Mouse (Mus musculus) granulocyte monocyte progenitor cell, adult 5-6 weeks (primary cell): ENCODE results near the gene Slc27a4. TPM values are rescaled to one million over a fixed set of nuclear protein-coding genes. Genes with fewer than 3 reads are reported as not detected.
A peak's percentile ranks its signal among the peaks of the same experiment; 100 is the strongest.

Experiments
- ATAC-seq: replicated peaks from 2 replicates; pipeline ENCODE4 v1.8.0; 2016; ENCODE audit warnings: mild to moderate bottlenecking, moderate TSS enrichment, inconsistent platforms; ENCODE audit not compliant: poor library complexity, severe bottlenecking
- total RNA-seq, 2 experiments: library from RNA; stranded (forward) in 1 of 2; stranded (reverse) in 1 of 2; fragments of 200-712, 200-1000 nt in 1 of 2; fragments of >200 nt in 1 of 2; fragmentation: Nextera tagmentation in 1 of 2; gene quantifications; 2 replicates each; pipeline ENCODE4 v1.2.3; 2014 to 2017

Gene Slc27a4
- total RNA-seq, 2 experiments from 2014 or later = 6.6 to 6.8 TPM

DNA sequence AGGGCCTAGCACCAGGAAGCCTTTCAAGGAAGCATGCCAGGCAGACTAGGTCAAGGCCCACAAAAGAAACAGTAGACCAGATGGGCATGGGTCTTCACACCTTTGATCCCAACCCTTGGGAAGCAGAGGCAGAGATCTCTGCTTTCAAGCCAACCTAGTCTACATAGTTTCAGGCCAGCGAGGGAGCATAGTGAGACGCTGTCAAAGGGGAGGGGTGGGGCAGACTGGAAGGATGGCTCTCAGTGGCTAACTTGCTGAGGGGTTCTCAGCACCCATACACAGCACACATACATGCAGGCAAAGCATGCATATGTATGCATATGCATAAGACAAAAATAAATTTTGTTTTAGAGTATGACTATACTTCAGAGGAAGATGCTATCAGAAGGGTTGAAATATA, 16.9 kb downstream of the Slc27a4 start:
- no peak for ATAC-seq

DNA sequence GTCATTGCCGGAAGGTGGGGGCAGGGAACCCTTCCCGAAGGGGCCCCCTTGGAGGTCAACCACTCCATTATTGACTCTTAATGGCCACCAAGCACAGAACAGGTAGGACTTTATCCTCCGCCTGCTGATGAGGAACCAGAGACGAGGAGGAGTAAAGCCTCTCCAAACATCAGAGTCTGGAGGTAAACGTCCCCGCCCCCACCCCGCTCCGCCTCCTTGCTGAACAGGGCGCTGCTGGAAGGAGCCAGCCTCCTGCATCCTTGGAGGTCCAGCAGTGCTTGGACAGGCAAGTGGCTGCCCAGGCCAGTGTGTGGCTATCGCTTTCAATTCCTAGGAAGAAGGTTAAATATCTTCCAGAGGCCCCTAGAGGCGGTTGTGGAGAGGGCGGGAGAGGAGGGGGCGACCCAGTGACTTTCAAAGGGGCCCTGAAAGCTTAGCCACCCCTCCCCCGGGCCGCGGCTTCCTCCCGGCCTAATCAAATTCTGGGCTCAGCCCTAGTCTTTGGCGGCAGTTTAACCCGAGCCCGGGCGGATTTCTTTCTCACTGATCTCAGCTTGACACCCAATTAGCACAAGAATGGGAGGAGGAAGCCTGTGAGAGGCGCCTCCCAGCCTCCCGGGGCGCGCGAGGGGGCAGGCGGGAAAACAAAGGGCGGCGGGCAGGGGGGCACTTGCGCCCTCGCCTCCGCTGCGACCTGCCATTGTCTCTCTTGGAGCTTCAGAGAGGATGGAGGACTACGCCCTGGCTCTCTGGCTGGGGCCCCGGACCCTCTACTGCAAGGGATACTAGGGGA, 17.8 kb downstream of the Slc27a4 start, which contains the start of gene Urm1:
Gene Urm1 (plus strand): TSS at position 51 of the 793 bp plus-strand sequence.
- ATAC-seq = peak; percentile 68

DNA sequence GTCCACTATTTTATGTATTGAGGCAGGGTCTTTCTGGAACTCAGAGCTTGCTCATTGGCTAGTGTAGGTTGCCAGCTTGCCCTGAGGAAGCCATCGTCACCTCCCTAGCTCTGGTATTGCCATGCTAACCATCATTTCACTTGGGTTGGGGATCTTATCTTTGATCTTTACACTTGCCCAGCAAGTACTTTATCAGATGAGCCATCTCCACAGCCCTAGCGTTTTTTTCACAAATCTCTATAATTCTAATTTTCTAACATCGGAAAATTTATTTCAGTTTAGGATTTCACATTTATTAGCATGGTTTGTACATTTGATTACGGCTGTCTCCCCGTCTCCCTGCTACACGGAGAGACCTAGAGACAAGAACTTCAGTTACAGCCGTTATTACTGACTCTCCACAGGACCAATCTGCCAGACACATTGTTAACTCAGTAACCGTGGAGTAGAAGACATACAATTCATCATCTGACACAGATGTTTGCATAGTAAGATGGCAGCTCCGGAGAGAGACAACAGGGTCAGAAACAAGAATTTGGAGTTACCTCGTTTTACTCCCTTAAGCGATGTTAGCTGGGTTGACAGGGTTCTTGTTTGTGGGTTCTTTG, 24.0 kb downstream of the Slc27a4 start:
- peak; percentile 2; the same call in 1 of the 2 replicates for ATAC-seq

DNA sequence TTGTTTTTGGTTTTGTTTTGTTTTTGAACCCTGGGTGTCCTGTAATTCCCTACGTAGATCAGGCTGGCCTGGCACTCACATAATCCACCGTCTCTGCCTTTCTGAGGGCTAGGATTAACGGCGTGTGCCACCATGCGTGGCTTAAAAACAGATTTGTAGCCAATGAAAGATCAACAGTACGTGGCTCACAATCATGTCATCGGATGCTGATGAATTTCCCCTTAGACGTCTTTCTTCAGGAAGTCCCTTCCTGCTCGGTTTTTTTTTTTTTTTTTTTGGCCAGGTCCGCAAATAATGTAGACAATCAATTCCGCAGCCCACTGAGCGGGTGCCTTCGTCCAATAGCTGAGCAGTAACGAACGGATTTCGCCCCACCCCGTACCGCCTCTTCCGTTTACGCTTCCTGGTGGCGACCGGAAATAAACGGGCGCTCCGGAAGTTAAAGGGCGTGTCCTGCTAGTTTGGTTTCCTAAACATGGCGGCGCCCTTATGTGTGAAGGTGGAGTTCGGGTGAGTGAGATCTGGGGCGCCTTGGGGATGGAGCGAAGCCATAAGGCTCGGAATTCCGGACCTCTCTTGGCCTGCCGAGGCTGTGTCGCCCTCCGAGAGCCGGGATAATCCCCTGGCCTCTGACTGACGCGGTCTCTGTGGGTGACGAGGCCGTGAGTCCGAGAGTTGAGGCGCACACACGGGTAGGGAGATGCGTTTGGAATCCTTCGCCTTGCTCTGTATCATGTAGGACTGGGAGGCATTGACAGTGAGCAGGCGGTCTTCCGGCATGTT, 24.7 kb downstream of the Slc27a4 start:
- ATAC-seq = peak; percentile 94

DNA sequence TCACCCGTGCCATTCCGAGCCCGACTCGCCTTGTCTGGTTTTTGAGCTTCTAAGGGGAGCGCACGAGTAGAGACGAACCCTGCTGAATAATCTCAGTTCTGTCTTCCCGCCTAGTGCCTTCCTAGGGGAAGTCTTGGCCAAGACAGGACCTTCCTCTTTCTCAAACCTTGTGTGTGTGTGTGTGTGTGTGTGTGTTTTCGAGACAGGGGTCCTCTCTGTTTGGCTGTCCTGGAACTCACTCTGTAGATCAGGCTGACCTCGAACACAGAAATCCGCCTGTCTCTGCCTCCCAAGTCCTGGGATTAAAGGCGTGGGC, 25.2 kb downstream of the Slc27a4 start:
- peak; percentile 72 for ATAC-seq

DNA sequence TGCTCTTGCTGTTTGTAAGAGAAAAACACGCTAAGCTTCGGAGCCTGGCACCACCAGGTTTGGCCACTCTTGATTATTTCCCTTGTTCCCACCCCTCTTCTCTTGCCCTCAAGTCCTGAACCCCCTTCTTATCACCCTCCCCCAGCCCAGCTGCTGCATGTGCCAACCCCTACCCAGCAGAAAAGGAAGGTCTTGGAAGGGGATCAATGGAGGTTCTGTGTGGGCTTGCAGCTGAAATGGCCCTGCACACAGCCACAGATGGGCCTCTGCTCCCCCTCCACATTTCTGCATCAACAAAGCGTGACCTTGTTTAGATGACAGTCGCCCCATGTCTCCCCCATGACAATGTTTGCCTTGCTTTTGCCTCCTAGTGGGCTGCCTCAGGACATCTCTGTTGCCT, 28.7 kb downstream of the Slc27a4 start:
- no peak for ATAC-seq

DNA sequence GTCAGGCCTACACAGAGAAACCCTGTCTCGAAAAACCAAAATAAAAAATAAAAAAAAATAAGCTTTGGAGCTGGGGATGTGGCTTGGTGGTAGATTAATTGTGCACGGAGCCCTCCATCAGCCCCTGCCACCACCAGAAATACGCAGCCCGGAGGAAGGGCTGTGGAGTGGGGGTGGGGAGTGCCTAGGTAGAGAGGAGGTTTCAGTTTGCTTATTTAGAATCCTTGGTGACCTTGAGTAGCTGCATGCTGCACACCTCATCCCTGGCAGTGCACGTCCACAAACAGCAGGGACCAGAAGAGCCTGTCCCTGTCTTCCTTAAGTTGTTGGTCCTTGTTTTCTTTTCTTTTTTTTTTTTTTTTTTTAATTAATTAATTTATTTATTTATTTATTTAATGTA, 31.4 kb downstream of the Slc27a4 start:
- ATAC-seq = no peak

DNA sequence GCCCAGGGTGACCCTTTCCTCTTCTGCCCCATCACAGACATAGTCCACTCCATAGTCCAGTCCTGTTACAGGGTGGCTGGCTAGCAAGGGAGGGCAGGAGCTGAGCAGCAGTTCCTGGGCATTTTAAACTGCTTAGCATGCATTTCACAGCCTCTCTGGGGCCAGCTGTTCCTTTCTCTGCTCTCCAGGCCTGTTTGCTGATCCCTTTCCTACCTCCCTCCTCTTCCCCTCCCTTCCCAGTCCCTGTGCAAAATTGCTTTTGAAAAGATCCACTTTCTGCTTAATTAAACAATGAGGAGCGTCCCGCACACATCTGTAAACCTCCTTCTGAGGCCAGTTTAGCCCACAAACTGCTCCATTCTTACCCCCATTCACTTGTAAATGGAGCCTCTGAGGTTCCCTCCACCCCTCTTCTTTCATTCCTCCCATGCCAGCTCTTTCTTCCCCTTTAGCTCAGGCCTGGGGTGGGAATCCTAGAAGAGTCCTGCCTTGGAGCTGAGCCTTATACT, 33.0 kb downstream of the Slc27a4 start:
- no peak for ATAC-seq

DNA sequence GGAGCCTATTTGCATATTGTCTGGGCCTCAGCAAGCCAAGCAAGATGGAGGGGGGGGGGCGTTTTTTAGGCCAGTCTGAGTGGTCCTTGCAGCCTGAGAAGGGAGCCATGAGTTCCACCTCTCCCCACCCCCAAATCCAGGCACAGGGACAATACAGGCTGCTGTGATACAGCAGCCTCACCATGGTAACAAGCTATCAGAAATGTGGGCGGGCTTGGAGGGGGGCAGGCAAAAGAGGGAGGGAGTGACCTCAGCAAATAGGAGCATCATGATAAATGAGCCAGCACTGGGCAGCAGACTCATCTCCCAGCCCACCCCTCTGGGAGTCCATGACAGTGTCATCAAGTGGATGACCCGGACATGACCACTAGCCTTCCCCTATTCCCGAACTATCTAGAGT, 37.0 kb downstream of the Slc27a4 start:
- no peak for ATAC-seq

DNA sequence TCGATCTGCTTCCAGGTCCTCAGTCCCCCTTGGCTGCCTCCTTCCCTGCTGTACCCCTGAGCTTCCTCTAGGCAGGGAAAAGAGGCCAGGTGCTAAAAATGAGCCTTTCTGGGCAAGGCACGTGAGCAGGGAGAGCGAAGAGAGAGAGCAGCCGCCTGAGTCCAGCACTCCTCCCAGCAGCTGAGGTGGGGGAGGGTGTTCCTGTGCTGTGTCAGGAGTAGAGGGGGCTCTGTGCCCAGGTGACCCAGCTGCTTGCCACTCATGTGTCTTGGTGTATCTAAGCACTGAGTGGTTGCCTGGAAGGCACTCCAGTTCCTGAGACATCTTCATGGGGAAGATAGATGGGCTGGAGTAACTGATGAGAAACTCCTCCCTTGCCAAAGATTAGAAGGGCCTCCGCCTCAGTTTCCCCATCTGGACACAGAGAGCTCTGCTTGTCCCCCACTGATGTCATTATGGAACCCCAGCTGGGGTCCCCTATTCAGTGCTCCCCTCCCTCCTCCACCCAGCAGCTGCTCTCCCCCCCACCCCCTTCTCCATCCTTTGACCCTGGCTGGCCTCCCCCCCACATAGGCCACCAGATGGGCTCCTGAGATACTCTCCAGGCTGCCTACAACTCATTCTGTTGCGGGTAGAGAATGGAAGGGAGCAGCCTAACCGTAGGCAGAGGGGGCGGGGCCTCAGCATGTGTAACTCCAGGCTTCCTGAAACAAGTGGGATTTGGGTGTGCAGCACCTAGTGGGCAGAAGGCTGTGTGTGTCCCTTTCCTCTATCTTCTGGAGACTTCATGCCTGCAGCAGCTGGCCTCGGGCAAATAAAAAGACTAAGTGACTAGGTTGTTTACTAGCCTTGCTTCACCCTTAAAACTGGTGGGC, 41.0 kb downstream of the Slc27a4 start:
- no peak for ATAC-seq

DNA sequence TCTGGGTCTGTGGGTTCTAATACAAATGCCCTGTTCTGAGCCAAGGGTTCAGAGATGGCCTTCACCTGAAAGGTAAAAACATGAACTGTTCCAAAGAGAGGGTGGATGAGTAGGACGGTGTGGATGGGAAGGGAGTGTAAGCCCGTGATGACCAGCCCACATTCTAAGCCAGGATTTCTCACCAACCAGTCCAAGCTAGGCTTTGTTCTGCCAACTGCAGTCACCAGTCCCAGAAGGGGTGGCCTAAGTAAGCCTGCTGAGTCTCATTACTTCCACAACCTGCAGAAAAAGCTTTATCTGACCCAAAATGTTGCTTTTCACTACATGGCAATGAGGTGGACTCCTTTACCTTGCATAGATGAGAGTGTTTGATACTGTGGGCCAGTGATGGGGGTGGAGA, 41.7 kb downstream of the Slc27a4 start:
- no peak for ATAC-seq

DNA sequence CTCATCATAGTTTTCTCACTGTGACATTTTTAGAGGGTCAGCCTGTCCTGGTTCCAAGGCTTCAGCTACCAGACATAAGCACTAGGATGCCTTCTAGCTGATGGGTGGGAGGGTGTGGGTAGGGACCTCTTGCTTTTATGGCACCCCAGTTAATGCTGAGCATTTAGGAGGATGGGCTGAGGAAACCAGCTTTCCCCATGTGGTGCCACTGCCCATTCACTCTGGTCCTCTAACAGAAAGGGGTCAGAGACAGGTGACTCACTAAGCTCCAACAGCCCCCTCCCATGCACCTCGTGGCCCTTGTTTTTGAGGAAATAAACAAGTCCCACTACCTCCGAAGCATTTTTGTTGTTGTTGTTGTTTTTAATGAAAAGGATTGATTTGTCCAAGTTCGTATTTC, 42.2 kb downstream of the Slc27a4 start:
- ATAC-seq = no peak

DNA sequence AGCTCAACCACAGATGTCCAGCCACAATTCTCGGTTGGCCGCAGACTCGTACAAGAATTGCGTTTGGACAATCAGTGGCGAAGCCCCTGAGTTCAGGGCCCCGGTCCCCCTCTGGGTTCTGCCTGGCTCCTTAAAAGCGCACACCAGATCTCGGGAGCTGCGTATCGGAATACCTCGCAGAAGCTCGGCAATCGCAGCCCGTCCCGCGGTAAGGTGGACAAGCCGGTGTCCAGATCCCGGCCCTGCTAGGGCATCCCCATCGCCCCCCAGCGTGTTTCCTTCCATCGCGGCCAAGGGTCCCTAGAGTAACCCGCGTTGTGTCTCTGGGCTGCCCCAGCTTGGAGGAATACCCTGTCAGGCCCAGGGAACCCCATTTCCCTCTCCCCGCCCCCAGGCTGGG, 43.2 kb downstream of the Slc27a4 start:
- no peak for ATAC-seq

DNA sequence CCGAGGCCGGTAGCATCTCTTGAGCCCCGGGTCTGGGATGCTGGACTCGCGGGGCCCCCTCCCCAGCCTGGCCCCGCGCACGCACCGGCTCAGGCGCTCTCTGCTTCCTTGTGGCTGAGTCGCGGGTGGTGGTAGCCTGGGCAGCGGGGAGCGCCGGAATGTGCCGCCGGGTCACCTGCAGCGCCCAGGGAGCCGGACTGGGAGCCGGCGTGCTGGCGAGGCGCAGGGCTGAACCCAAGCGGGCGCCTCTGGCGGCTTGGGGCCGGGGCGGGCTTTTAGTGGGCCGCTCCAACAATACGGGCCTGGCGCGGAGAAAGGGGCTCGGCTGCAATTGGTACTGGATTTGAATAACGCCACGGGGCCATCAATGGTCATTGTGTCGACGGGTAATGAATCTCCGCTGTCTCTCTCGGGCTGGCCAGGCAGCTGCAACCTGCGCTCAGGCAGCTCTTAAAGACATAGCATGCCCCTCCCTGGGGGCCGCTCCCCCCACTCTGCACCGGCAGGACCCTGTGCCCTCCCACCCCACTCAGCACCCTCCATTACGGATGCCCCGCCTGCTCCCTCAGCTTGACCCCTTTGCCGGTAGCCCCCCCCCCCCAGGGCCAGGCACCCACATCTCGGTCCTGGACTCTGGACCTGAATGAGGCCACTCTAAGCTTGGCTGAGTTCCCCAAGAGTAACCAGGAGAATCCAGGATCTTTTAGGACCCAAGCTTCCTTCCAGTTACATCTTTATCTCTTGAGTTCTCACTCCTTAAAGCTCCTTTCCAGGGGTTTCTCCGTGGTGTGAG, 43.8 kb downstream of the Slc27a4 start:
- ATAC-seq = no peak

DNA sequence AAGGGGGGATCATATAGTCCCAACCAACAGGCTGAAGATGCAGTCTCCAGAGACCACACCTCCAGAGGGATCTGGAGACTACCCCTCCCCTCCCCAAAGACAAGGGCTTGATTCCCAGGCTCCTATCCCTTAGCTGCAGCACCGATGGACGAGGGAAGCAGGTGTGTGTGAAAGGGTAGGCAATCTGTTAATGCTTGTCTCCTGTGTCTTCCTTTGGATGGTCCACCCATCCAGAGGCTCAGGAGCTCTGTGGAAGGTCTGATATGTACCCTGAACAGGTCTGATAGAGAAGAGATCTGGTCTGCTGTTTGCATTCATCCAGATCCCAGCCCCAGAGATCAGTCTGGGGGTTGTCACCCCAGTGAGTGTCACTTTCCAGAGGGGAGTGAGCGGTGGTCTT, 44.5 kb downstream of the Slc27a4 start:
- no peak for ATAC-seq

DNA sequence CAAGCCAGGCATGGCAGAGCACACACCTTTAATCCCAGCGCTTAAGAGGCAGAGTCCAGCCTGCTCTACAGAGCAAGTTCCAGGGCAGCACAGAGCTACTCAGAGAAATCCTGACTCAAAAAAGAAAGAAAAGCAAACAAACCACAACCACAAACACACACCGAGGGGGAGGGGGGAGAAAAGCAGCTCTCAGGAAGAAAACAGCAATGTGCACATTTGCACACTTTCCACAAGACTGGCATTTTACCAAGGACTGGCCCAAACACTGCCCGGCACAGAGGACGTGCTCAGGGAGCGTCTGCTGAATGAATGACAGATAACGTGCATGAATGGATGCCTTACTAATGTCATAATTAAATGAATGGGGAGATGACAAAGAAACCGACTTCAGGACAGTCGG, 46.6 kb downstream of the Slc27a4 start:
- no peak for ATAC-seq

DNA sequence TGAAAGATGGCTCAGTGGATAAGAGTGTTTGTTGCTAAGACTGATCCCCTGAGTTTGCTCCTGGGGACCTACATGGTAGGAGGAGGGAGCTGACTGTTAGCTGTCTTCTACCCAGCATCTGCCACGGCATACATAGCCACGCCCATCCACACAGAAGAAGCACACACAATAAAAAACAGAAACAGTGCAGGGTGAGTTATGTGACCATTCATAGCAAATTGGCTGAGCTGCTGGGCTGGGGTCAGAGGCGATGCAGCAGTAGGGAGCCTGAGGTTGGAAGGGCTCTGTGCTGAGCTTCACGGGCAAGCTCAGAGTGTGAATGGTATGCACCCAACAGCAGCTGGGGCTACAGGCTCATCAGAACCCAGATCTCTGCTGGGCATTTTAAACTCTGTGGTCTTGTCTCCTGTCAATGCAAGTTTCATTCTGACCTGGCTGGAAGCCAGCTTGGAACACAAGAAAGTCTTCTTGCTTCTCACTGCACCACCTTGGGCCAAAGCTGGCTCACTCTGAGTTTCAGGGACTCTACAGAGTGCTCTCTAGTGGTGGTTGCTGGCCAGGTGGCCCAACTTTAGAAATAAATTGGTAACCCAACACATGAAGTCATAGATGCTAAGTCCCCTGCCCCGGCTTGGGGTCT, 47.5 kb downstream of the Slc27a4 start:
- ATAC-seq = no peak

DNA sequence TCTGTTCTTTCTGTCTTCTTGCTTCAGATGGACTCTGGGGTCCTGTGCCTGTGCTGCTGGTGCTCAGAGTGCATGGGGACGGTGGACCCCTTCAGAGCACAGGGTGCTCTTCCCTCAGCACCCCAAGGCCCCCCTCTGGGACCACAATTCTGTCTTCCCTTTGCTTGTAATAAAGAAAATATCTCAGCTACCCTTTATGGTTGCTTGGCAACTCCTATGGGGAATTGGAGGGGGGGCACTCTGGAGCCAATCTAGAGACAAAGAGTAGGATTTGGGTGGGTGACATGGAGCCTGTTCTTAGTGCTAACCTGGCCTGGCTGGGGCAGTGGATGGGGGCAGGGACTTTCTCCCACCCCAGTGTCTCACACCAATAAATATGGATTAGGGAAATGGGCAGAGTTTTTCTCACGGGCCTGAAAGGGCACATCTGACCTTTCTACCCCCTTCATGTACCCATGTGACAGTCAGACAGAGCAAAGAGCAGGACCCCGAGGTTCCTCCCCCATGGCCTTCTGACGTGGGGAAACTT, 50.6 kb downstream of the Slc27a4 start:
- no peak for ATAC-seq

DNA sequence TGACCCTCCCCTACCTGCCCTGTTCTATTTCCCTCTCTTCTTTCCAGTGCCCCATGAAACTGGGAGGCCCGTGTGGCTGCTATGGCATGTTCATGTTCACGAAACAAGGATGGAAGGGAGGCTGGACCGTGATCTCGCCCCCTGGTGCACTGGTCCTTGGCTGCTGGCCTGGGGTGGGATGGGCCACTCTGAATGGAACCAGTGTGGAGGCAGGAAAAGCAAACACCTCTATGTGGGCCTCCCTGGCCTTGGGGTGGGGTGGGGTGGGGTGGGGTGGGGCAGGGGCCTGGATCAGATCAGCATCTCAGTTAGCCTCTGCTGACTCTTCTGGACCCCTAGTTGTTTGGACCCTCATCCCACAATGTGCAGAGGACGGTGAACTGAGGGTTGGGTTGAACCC, 51.3 kb downstream of the Slc27a4 start:
- ATAC-seq = no peak
